Mouse (Mus musculus): ENCODE data around the gene Pus10.
A peak's percentile ranks its signal among the peaks of the same experiment; 100 is the strongest.

GRCm38 (mm10) chr11:23632945-23633878, 32.3 kb upstream of the Pus10 start, which contains the start of gene 0610010F05Rik:
- TF ChIP-seq POLR2A (IDR thresholded peaks at IDR 0.05; ENCODE audit: insufficient read length, low read depth): peak; percentile 98
- TF ChIP-seq MAX (IDR thresholded peaks at IDR 0.05; ENCODE audit: low read depth): no peak
- peak; percentile 92 for TF ChIP-seq POLR2AphosphoS2 (IDR thresholded peaks at IDR 0.05; ENCODE audit: insufficient read length, low read depth)
- TF ChIP-seq TCF12 (IDR thresholded peaks at IDR 0.05; ENCODE audit: insufficient read depth, poor library complexity, severe bottlenecking): no peak
- peak in 1 of 3 experiments; percentile 52 for TF ChIP-seq MYOG (IDR thresholded peaks at IDR 0.05; ENCODE audit: control insufficient read depth in 1 of 3, insufficient read depth in 1 of 3, insufficient read length in 2 of 3, low read depth in 2 of 3)
- peak; percentile 29 for TF ChIP-seq SRF (IDR thresholded peaks at IDR 0.05; ENCODE audit: control insufficient read depth, insufficient read length, low read depth)
- no peak for TF ChIP-seq USF1 (IDR thresholded peaks at IDR 0.05; ENCODE audit: low read depth)
- no peak for TF ChIP-seq CEBPB (IDR thresholded peaks at IDR 0.05; ENCODE audit: insufficient read depth, poor library complexity, severe bottlenecking)
- no peak for TF ChIP-seq TCF3 (IDR thresholded peaks at IDR 0.05; ENCODE audit: insufficient read length, low read depth)
- TF ChIP-seq REST (IDR thresholded peaks at IDR 0.05; ENCODE audit: insufficient read depth, insufficient read length): no peak

Data from myocyte (in vitro differentiated cells).